Mouse (Mus musculus) inflammation-experienced regulatory T-cells (primary cell): Measurements from ENCODE around the gene 9330159F19Rik. TPM values are rescaled to one million over a fixed set of nuclear protein-coding genes. Genes with fewer than 3 reads are reported as not detected.

Experiments used
- polyA plus RNA-seq, 2 experiments: library from polyadenylated mRNA; unstranded; fragments of 100-300 nt; shearing (Covaris generic); gene quantifications; one replicate each; pipeline ENCODE4 v1.2.1; 2017

9330159F19Rik gene
- under 1 TPM; 0.22 to 0.28 TPM for polyA plus RNA-seq

DNA sequence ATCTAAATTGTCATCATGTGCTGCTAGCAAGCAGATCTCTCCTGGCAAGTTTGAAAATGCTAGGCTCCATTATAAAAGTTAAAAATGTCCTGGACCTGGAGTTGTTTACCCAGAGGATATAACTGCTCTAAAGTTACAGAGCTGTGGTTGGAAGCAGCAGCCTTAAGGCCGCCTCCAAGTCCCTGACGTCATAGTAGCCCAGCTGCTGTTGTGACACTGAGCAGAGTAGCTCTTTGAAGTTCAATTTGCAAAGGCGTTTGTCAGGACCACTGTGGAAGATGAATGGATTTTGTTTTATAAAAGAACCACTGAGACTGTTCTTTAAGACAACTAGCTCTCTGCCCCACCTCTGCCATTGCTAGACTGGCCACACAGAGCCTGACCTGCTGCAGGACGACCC, at the start of gene 9330159F19Rik:
9330159F19Rik (plus strand) TSS at position 154 of the 400 bp plus-strand sequence.

DNA sequence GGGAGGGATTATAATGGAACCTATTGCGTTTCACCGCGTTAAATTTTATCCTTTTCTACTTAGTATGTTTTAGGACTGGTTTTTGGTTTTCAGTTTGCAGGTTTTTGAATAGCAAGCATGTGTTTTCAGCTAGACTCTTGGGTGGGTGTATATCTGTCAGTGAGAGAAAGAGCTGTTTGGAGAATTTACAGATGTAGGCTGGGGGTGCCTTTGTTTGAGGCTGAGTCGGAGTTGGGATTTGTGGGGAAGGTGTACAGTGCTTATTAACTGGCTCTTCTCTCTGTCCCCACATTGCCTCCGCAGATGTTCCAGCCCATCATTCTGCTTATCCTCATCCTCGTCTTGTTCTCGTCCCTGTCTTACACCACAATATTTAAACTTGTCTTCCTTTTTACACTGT, 12.8 kb upstream of the 9330159F19Rik start, which contains the start of gene Gm49353:
Gm49353 (plus strand) TSS at position 313 of the 400 bp plus-strand sequence.

Other genes with a start within 250 kb of the 9330159F19Rik start
- gene 2310057J18Rik, start 225.3 kb upstream of the 9330159F19Rik start, polyA plus RNA-seq = 1,000 to 10,000 TPM in 1 of 2 experiments, under 1 TPM in 1; 0.58 to 1,053 TPM
- gene Soga3, start 67.8 kb upstream of the 9330159F19Rik start, polyA plus RNA-seq = under 1 TPM in 1 of 2 experiments, not detected in 1; 0.50 TPM
- gene Gm49353, start 12.7 kb upstream of the 9330159F19Rik start, polyA plus RNA-seq = not detected
- gene Echdc1, start 101.6 kb downstream of the 9330159F19Rik start, polyA plus RNA-seq = 10 to 100 TPM; 11.7 to 17.8 TPM
- gene Rnf146, start 150.8 kb downstream of the 9330159F19Rik start, polyA plus RNA-seq = 10 to 100 TPM; 80.4 to 95.9 TPM